Mouse (Mus musculus): ENCODE measurements at regions not wholly inside any gene's neighbourhood (a gene's known extent, or its start where the extent isn't known, plus 50 kb on each side); places are given as distances from the start of the nearest gene placed in this dataset.

DNA sequence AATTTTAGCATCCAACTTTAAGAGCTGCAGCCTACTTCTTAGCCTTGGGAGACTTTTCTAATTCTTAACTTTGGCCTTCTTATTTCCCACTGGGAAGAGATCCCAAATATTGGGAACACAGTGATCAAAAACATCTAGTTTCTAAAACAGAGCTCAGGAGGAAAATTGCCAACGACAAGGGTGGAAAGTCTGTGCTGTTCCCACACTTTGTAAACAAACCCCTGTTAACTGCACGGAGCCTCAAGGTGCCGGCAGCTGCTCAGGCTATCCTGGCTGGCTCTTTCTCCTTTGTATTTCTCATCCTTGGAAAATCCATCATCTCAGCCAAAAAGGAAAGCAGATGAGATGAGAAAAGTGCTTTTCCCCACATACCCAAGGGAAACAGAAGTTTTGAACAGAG lies 84.9 kb downstream of the Impad1 start:
- Histone ChIP-seq H3K9ac (replicated peaks; ENCODE audit: low read length, poor library complexity, severe bottlenecking) (no peak overlapping the region), H3K4me2 (ENCODE audit: low read depth, low read length, poor library complexity, severe bottlenecking) (no peak overlapping the region), H3K9me3 (ENCODE audit: low read length) (no peaks in the 10 kb centered on the region), H3K36me3 (ENCODE audit: insufficient read depth, low read length) (no peaks in the 10 kb centered on the region), H3K27me3 (ENCODE audit: insufficient read depth, low read length) (no peaks in the 10 kb centered on the region), H3K4me1 (ENCODE audit: insufficient read depth, low read length) (no peaks in the 10 kb centered on the region), H3K4me3 (ENCODE audit: low read depth, low read length) (no peak overlapping the region), H3K27ac (ENCODE audit: low read depth, low read length) (no peak overlapping the region)
- WGBS = 48% methylated on average over 3 of the region's 3 CpGs
- no peak for ATAC-seq (ENCODE audit: low FRiP score)
- no peak for TF ChIP-seq CTCF (IDR thresholded peaks at IDR 0.05)
- DNase-seq (ENCODE audit: low spot score) = peak; percentile 9

DNA sequence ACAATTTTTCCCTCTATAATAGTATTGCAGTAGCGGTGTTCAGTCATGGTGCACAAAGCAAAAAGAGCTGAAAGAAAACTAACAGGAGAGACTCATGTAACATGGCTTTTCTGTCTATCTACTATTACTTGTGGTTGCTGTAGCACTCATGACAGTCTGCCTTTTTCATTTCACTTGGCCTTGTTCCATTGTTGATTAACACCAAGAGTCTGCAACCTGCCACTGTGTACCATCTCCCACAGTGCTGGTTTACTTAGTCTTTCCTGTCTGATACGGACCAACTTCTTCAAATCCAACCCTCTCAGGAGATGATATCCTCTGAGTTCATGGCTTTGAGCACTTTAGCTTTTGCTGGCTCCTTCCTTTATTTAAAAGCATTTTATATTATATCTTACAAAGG lies 94.1 kb downstream of the Impad1 start:
- Histone ChIP-seq H3K27ac (ENCODE audit: low read depth, low read length) (no peak overlapping the region), H3K36me3 (ENCODE audit: insufficient read depth, low read length) (no peaks in the 10 kb centered on the region), H3K4me3 (ENCODE audit: low read depth, low read length) (no peak overlapping the region), H3K9me3 (ENCODE audit: low read length) (no peaks in the 10 kb centered on the region), H3K27me3 (ENCODE audit: insufficient read depth, low read length) (no peaks in the 10 kb centered on the region), H3K9ac (replicated peaks; ENCODE audit: low read length, poor library complexity, severe bottlenecking) (no peak overlapping the region), H3K4me1 (ENCODE audit: insufficient read depth, low read length) (no peaks in the 10 kb centered on the region), H3K4me2 (ENCODE audit: low read depth, low read length, poor library complexity, severe bottlenecking) (no peak overlapping the region)
- ATAC-seq (ENCODE audit: low FRiP score) = no peak
- no peak for TF ChIP-seq CTCF (IDR thresholded peaks at IDR 0.05)
- 87% methylated on average over 2 of the region's 2 CpGs for WGBS
- DNase-seq (ENCODE audit: low spot score) = no peak

DNA sequence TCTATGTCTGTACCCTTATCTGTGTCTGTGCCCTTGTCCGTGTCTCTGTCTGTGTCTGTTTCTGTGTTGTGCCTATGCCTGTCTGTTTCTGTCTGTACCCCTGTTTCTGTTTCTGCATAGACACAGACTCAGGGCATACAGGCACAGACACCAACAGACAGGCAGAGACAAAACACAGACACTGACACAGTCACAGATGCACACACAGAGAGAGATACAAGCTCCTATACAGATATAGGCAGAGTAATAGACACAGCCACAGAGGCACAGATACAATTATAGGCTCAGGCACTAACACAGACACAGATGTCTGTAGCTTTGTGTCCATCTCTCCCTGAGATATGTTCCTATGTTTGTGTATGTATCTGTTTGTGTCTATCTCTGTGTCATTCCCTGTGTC lies 97.7 kb downstream of the Impad1 start:
- Histone ChIP-seq H3K27me3 (ENCODE audit: insufficient read depth, low read length) (no peaks in the 10 kb centered on the region), H3K9me3 (ENCODE audit: low read length) (no peaks in the 10 kb centered on the region), H3K4me1 (ENCODE audit: insufficient read depth, low read length) (no peaks in the 10 kb centered on the region), H3K27ac (ENCODE audit: low read depth, low read length) (no peak overlapping the region), H3K36me3 (ENCODE audit: insufficient read depth, low read length) (no peaks in the 10 kb centered on the region), H3K4me2 (ENCODE audit: low read depth, low read length, poor library complexity, severe bottlenecking) (no peak overlapping the region), H3K9ac (replicated peaks; ENCODE audit: low read length, poor library complexity, severe bottlenecking) (no peak overlapping the region), H3K4me3 (ENCODE audit: low read depth, low read length) (no peak overlapping the region)
- DNase-seq (ENCODE audit: low spot score) = no peak
- TF ChIP-seq CTCF (IDR thresholded peaks at IDR 0.05) = no peak
- no peak for ATAC-seq (ENCODE audit: low FRiP score)
- WGBS = 77% methylated on average over 1 of the region's 1 CpGs

DNA sequence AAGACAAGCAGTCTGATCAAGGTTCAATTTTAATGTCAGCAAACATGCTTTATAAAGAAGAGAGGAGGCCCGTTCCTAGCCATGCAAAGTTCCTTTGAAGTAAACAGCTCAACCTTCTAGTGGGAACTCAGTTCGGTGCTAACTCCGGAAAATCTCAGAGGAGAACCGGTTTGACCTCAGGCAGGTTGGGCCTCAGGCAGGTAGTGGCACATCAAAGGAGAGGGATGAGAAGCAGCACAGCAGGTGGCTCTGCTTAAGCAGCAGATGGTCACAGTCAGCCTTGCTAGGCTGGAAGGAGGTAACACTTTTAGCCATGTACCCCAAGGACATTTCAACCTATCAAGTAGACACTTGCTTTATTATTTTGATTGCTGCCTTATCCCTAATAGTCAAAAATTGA lies 106.2 kb downstream of the Impad1 start:
- 40% methylated on average over 4 of the region's 4 CpGs for WGBS
- no peaks in the 10 kb centered on the region for H3K4me1 ChIP-seq (ENCODE audit: insufficient read depth, low read length)
- H3K4me2 ChIP-seq (ENCODE audit: low read depth, low read length, poor library complexity, severe bottlenecking) = no peak overlapping the region
- H3K27ac ChIP-seq (ENCODE audit: low read depth, low read length) = no peak overlapping the region
- ATAC-seq (ENCODE audit: low FRiP score) (no peak), DNase-seq (ENCODE audit: low spot score) (no peak)
- no peak overlapping the region for H3K4me3 ChIP-seq (ENCODE audit: low read depth, low read length)
- no peaks in the 10 kb centered on the region for H3K27me3 ChIP-seq (ENCODE audit: insufficient read depth, low read length)
- no peak for TF ChIP-seq CTCF (IDR thresholded peaks at IDR 0.05)
- H3K9me3 ChIP-seq (ENCODE audit: low read length) = no peaks in the 10 kb centered on the region
- no peak overlapping the region for H3K9ac ChIP-seq (replicated peaks; ENCODE audit: low read length, poor library complexity, severe bottlenecking)
- no peaks in the 10 kb centered on the region for H3K36me3 ChIP-seq (ENCODE audit: insufficient read depth, low read length)

DNA sequence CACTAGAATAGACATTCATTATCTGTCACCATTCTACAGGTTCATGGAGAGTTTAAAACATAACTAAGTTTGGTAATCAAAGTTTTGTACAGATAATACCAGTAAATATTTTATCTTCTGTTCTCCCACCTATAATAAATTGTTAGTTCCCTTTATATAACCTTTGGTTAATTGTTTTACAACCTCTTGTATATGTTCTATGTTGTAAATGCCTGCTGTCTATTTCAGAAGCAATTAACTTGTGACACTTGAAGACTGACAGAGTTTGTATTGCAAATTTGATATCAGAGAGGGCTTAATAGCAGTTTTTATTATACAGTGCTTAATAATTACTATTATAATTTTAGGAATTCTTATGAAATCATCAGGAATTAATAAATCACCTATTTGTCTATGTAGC lies 118.5 kb downstream of the Impad1 start:
- no peaks in the 10 kb centered on the region for H3K4me1 ChIP-seq (ENCODE audit: insufficient read depth, low read length)
- H3K9ac ChIP-seq (replicated peaks; ENCODE audit: low read length, poor library complexity, severe bottlenecking) = no peak overlapping the region
- H3K4me3 ChIP-seq (ENCODE audit: low read depth, low read length) = no peak overlapping the region
- TF ChIP-seq CTCF (IDR thresholded peaks at IDR 0.05) = no peak
- no peaks in the 10 kb centered on the region for H3K36me3 ChIP-seq (ENCODE audit: insufficient read depth, low read length)
- ATAC-seq (ENCODE audit: low FRiP score) (no peak), DNase-seq (ENCODE audit: low spot score) (no peak)
- no peak overlapping the region for H3K4me2 ChIP-seq (ENCODE audit: low read depth, low read length, poor library complexity, severe bottlenecking)
- H3K27ac ChIP-seq (ENCODE audit: low read depth, low read length) = no peak overlapping the region
- no peaks in the 10 kb centered on the region for H3K27me3 ChIP-seq (ENCODE audit: insufficient read depth, low read length)
- no peaks in the 10 kb centered on the region for H3K9me3 ChIP-seq (ENCODE audit: low read length)

DNA sequence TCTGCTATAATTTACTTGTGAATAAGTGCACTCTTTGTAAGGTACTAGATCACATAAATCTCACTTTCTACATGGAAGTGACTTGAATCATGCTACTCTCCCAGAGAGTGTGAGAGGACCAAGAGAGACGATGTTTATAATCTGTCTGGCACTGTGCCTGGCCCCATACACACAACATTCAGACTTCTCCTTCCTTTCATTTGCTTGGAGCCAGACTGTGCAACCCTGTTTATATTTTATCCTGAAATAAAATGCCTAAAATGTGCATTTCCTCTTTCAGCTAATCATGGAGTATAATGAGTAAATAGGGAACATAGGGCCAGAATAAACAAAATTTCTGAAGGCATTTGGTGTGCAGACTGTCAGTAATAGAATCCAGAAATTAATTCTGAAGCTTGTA lies 142.9 kb downstream of the Impad1 start:
- no peak for DNase-seq (ENCODE audit: low spot score)
- H3K36me3 ChIP-seq (ENCODE audit: insufficient read depth, low read length) = no peaks in the 10 kb centered on the region
- no peaks in the 10 kb centered on the region for H3K9me3 ChIP-seq (ENCODE audit: low read length)
- H3K4me3 ChIP-seq (ENCODE audit: low read depth, low read length) = no peak overlapping the region
- no peaks in the 10 kb centered on the region for H3K27me3 ChIP-seq (ENCODE audit: insufficient read depth, low read length)
- no peak for ATAC-seq (ENCODE audit: low FRiP score)
- WGBS = 78% methylated on average over 1 of the region's 1 CpGs
- no peak for TF ChIP-seq CTCF (IDR thresholded peaks at IDR 0.05)
- no peak overlapping the region for H3K27ac ChIP-seq (ENCODE audit: low read depth, low read length)
- H3K4me2 ChIP-seq (ENCODE audit: low read depth, low read length, poor library complexity, severe bottlenecking) = no peak overlapping the region
- no peaks in the 10 kb centered on the region for H3K4me1 ChIP-seq (ENCODE audit: insufficient read depth, low read length)
- H3K9ac ChIP-seq (replicated peaks; ENCODE audit: low read length, poor library complexity, severe bottlenecking) = no peak overlapping the region

DNA sequence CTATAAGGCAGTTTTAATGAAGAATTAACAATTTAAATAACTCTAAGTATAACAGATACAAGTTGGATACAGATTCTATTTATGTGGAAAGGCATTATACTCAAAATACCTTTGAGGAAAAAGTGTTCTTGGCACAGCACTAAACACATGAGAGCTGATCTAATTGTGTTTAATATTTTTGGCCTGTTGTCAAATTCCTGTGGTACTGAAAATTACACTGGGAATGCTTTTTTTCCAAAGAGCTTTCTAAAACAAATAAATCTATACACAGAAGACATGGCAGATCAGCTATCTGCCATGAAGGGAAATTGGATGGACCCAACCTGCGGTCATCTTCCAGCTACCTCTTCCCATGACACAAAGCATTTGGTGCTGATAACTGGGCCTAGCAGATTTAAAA lies 147.9 kb downstream of the Impad1 start:
- Histone ChIP-seq H3K27me3 (ENCODE audit: insufficient read depth, low read length) (no peaks in the 10 kb centered on the region), H3K9ac (replicated peaks; ENCODE audit: low read length, poor library complexity, severe bottlenecking) (no peak overlapping the region), H3K27ac (ENCODE audit: low read depth, low read length) (no peak overlapping the region), H3K36me3 (ENCODE audit: insufficient read depth, low read length) (no peaks in the 10 kb centered on the region), H3K9me3 (ENCODE audit: low read length) (no peaks in the 10 kb centered on the region), H3K4me2 (ENCODE audit: low read depth, low read length, poor library complexity, severe bottlenecking) (no peak overlapping the region), H3K4me3 (ENCODE audit: low read depth, low read length) (no peak overlapping the region), H3K4me1 (ENCODE audit: insufficient read depth, low read length) (no peaks in the 10 kb centered on the region)
- ATAC-seq (ENCODE audit: low FRiP score) = no peak
- no peak for DNase-seq (ENCODE audit: low spot score)
- 78% methylated on average over 1 of the region's 1 CpGs for WGBS
- no peak for TF ChIP-seq CTCF (IDR thresholded peaks at IDR 0.05)
